Mouse (Mus musculus) B cell, adult 62 days (primary cell): ENCODE measurements around the gene Krt27. TPM values are rescaled to one million over a fixed set of nuclear protein-coding genes. Genes with fewer than 3 reads are reported as not detected.

Source experiments
- total RNA-seq: library from RNA; stranded (reverse); gene quantifications from 4 replicates; pipeline ENCODE4 v1.2.4, GENCODE M21; 2023

The Krt27 gene
- not detected in 4 replicates for total RNA-seq

GRCm38 (mm10) chr11:99351004-99351403 lies at the start of gene Krt27:
Krt27 (minus strand) TSS chr11:99351104.

DNA sequence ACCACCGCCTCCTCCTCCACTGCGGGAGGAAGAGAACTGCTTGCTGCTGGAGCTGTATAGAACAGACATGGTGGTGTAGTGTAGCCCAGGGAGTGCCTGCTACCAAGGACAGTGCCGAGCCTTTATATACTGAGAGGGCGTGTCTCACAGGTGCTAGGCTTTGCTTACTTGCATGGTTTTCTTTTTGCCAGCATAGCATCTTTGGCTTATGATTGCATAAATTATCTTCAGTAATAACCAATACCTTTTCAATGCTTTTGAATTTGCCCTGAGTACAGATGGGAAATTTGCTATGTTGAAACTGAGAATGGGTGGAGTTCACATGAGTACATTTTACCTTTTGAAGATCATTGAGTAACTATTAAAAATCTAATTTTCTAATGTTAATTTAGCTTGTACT lies 38.4 kb upstream of the Krt27 start, which contains the start of gene Krt10:
Gene Krt10 (minus strand): TSS at position 101 of the 400 bp plus-strand sequence.

DNA sequence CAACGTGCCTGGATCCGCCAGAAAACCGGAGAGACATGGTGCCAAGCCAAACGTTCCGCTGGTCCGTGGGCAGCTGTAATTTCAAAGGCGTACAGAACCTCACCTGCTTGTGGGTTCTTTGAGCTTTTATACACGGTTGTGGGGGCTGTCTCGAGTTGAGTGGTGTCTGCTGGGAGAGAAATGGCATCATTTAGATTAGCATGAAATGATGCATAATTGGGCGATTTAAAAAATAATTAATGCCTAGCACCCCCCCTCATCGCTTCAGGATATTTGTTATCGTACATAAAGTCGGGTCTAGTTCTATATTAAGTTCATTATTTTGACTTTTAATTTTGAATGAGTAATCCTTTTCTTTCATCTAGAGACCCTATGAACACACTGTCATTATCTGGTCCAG lies 23.9 kb upstream of the Krt27 start, which contains the start of gene Krt28:
Gene Krt28 (minus strand): TSS at position 101 of the 400 bp plus-strand sequence.

GRCm38 (mm10) chr11:99337866-99338265 lies 13.0 kb downstream of the Krt27 start, which contains the start of gene Krt26:
Krt26 (minus strand) TSS chr11:99337966.

DNA sequence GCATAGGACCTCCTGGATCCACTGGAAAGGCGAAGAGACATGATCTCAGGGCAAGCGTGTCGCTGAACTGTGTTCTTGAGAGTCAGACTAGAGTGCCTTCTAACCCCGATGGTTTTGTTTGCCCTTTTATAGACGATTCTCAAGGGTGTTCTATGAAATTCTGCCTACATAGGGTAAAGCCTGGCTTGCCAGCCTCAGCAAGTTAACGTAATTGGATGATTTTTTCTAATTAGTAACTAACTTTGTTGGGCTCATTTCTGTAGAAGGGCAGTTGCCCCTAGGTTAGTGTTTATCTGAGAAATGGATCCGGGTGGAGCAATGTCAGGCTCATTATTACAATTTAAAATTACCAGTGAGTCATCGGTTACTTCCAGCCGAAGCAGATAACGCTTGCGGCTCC lies 28.1 kb downstream of the Krt27 start, which contains the start of gene Krt25:
Gene Krt25 (minus strand): TSS at position 101 of the 400 bp plus-strand sequence.

Other genes with a start within 250 kb of the Krt27 start
- 903 to 950 TPM (median 930 TPM) in 4 replicates for gene Ccr7, start 196.0 kb downstream of the Krt27 start, total RNA-seq
- gene Smarce1, start 120.1 kb downstream of the Krt27 start, total RNA-seq: 150 to 170 TPM (median 165 TPM) in 4 replicates
- gene Krt222, start 107.0 kb downstream of the Krt27 start, total RNA-seq: 0.60 to 2.4 TPM (median 1.8 TPM) in 4 replicates
- not detected in 4 replicates for gene Krt24, start 65.8 kb downstream of the Krt27 start, total RNA-seq
- not detected in 4 replicates for gene Krt25, start 28.2 kb downstream of the Krt27 start, total RNA-seq
- gene Krt26, start 13.1 kb downstream of the Krt27 start, total RNA-seq: not detected in 4 replicates
- not detected in 4 replicates for gene Krt28, start 23.8 kb upstream of the Krt27 start, total RNA-seq
- gene Krt10, start 38.3 kb upstream of the Krt27 start, total RNA-seq: 2.1 to 3.6 TPM (median 2.4 TPM) in 4 replicates
- not detected in 4 replicates for gene Krt12, start 71.2 kb upstream of the Krt27 start, total RNA-seq
- gene Krt20, start 87.0 kb upstream of the Krt27 start, total RNA-seq: not detected in 4 replicates
- not detected in 4 replicates for gene Krt23, start 142.0 kb upstream of the Krt27 start, total RNA-seq
- not detected in 4 replicates for gene Krt39, start 170.2 kb upstream of the Krt27 start, total RNA-seq
- not detected in 4 replicates for gene Krt40, start 192.1 kb upstream of the Krt27 start, total RNA-seq
- gene Krtap3-3, start 199.8 kb upstream of the Krt27 start, total RNA-seq: not detected in 4 replicates
- not detected in 4 replicates for gene Krtap3-2, start 205.7 kb upstream of the Krt27 start, total RNA-seq
- gene Gm11939, start 208.4 kb upstream of the Krt27 start, total RNA-seq: not detected in 4 replicates
- gene Krtap3-1, start 215.5 kb upstream of the Krt27 start, total RNA-seq: not detected in 4 replicates
- not detected in 4 replicates for gene Krtap1-5, start 229.9 kb upstream of the Krt27 start, total RNA-seq
- not detected in 4 replicates for gene Krtap1-4, start 232.6 kb upstream of the Krt27 start, total RNA-seq
- not detected in 4 replicates for gene Krtap1-3, start 240.2 kb upstream of the Krt27 start, total RNA-seq
- not detected in 4 replicates for gene Krtap9-3, start 247.0 kb upstream of the Krt27 start, total RNA-seq